Mouse (Mus musculus) adrenal gland, postnatal 4 days (tissue): ENCODE measurements around the gene Myb. TPM values are rescaled to one million over a fixed set of nuclear protein-coding genes. Genes with fewer than 3 reads are reported as not detected.

Experiments used
- DNase-seq, 2 experiments: peaks; one replicate each; pipeline ENCODE4 v3.0.0; 2021 to 2022; ENCODE audit warnings: low spot score in 2 of 2, mixed read lengths in 2 of 2
- long read RNA-seq, 2 experiments: library from polyadenylated mRNA; stranded (forward); transcript quantifications; one replicate each; pipeline ENCODE4 v2.0.0; 2021
- total RNA-seq, 2 experiments: library from RNA; stranded (reverse); gene quantifications; 2 replicates each; pipeline ENCODE4 v1.2.3; 2021

The Myb gene
- total RNA-seq: 1 to 10 TPM; 2.1 to 2.2 TPM
- long read RNA-seq, experiment 1, partial matches to known transcripts: 0 of 1 reads
- long read RNA-seq, experiment 1, other reads (novel, unspliced or antisense): 1 of 1 reads
- long read RNA-seq, experiment 2, partial matches to known transcripts: 0 of 3 reads
- long read RNA-seq, experiment 2, other reads (novel, unspliced or antisense): 0 of 3 reads

GRCm38 (mm10) chr10:21160537-21161358 lies at the start of gene Myb:
Gene Myb (minus strand): TSS chr10:21160984.
- DNase-seq: peak; percentile 17 to 22

- no peak for DNase-seq
Observed at GRCm38 (mm10) chr10:21207378-21207777, 46.6 kb upstream of the Myb start.

- no peak for DNase-seq
Observed at GRCm38 (mm10) chr10:21206232-21206631, 45.4 kb upstream of the Myb start.

GRCm38 (mm10) chr10:21204496-21205085 lies 43.8 kb upstream of the Myb start:
- DNase-seq: no peak

GRCm38 (mm10) chr10:21203886-21204285 lies 43.1 kb upstream of the Myb start:
- no peak for DNase-seq

GRCm38 (mm10) chr10:21203461-21203860 lies 42.7 kb upstream of the Myb start:
- DNase-seq: no peak

- no peak for DNase-seq
Observed at GRCm38 (mm10) chr10:21200761-21201160, 40.0 kb upstream of the Myb start.

GRCm38 (mm10) chr10:21200322-21200721 lies 39.5 kb upstream of the Myb start:
- DNase-seq: no peak

- DNase-seq: no peak
Observed at GRCm38 (mm10) chr10:21196646-21197116, 35.9 kb upstream of the Myb start.

- DNase-seq: no peak
Observed at GRCm38 (mm10) chr10:21195597-21195996, 34.8 kb upstream of the Myb start.

- DNase-seq: no peak
Observed at GRCm38 (mm10) chr10:21193935-21194505, 33.2 kb upstream of the Myb start.

GRCm38 (mm10) chr10:21193088-21193934 lies 32.5 kb upstream of the Myb start:
- no peak for DNase-seq

- DNase-seq: no peak
Observed at GRCm38 (mm10) chr10:21192436-21192835, 31.7 kb upstream of the Myb start.

GRCm38 (mm10) chr10:21189756-21190397 lies 29.1 kb upstream of the Myb start:
- no peak for DNase-seq

- DNase-seq: no peak
Observed at GRCm38 (mm10) chr10:21189275-21189601, 28.5 kb upstream of the Myb start.

- no peak for DNase-seq
Observed at GRCm38 (mm10) chr10:21188564-21189274, 27.9 kb upstream of the Myb start.

- DNase-seq: no peak
Observed at GRCm38 (mm10) chr10:21187847-21188246, 27.1 kb upstream of the Myb start.

GRCm38 (mm10) chr10:21186733-21187132 lies 25.9 kb upstream of the Myb start:
- no peak for DNase-seq

- DNase-seq: no peak
Observed at GRCm38 (mm10) chr10:21178711-21179110, 17.9 kb upstream of the Myb start.

- no peak for DNase-seq
Observed at GRCm38 (mm10) chr10:21178281-21178680, 17.5 kb upstream of the Myb start.
